Mouse (Mus musculus) brown adipose tissue, adult 24 weeks (tissue): ENCODE results near the gene Cyp26c1. TPM values are rescaled to one million over a fixed set of nuclear protein-coding genes. Genes with fewer than 3 reads are reported as not detected.

Source experiments
- H3K27ac ChIP-seq: fragments of 200-500 bp; replicated peaks from 2 replicates; pipeline ENCODE4 v1.5.1; 2012; ENCODE audit warnings: low read depth, mild to moderate bottlenecking, low read length
- H3K4me1 ChIP-seq: fragments of 200-500 bp; 2 replicates; pipeline ENCODE4 v1.6.1; 2012; ENCODE audit warnings: low read length, mixed read lengths; ENCODE audit not compliant: control insufficient read depth, insufficient read depth, insufficient read length
- H3K4me3 ChIP-seq: fragments of 200-500 bp; 2 replicates; pipeline ENCODE4 v1.5.1; 2012; ENCODE audit warnings: low read depth, mild to moderate bottlenecking, low read length, moderate library complexity; ENCODE audit not compliant: insufficient read depth
- polyA plus RNA-seq: library from polyadenylated mRNA; stranded (reverse); fragments of >200 nt; gene quantifications from 2 replicates; pipeline ENCODE4 v1.2.4, GENCODE M21; 2012; ENCODE audit not compliant: missing spikeins, insufficient read depth, insufficient read length

Cyp26c1 gene
- polyA plus RNA-seq, 1 experiment = not detected

DNA sequence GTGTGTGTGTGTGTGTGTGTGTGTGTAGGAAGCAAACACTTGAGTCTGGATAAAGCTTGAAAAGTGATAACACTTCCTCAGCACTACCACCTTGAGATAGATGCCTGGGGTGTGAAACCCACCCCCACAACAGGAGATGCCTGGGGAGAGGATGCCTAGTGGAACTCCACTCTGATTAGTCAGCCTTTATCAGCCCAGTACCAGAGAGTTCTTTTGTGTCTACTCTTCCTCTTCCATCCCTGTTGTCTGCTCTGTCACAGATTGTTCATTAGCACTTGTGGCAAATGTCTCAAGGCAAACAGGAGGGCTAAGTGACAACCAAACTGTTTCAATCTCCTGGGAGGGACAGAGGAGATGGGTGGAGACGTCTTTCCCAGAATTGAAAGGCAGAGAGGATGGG, 33.8 kb downstream of the Cyp26c1 start:
- no peaks in the 10 kb centered on the region for H3K4me1 ChIP-seq
- H3K27ac ChIP-seq = no peak overlapping the region
- H3K4me3 ChIP-seq = no peak overlapping the region

DNA sequence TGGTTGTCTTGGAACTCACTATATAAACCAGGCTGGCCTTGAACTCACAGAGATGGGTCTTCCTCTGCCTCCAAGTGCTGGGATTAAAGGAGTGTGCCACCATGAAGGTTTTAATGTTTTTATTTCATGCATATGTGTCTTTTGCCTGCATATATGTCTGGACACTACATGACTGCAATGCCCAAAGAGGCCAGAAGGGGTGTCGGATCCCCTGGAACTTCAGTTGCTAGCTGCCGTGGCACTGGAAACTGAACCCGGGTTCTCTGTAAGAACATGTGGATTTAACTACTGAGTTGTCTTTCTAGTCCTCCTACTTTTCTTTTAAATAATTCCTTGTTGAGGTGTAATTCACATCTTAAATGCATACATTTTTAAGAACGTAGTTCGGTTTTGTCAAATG, 39.2 kb downstream of the Cyp26c1 start:
- no peak overlapping the region for H3K4me3 ChIP-seq
- no peak overlapping the region for H3K27ac ChIP-seq

DNA sequence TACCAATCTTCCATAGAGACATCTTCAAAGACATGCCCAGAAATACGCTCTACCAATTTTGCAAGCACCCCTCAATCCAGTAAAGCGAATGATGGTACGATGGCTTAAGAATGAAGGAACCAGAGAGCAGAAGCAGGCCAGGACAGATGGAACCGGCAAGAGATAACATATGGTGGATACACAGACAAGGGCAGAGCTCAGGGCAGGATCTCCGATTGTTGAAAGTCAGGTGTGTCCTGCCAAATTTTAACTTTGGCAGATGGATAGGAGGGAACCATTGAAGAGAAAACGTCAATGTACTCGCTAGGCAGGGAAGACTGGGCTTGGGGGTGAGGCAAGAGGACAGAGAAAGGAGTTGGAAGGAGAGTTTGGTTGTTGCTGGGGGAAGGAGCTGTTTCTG, 41.2 kb downstream of the Cyp26c1 start:
- H3K4me1 ChIP-seq = no peaks in the 10 kb centered on the region
- no peak overlapping the region for H3K4me3 ChIP-seq
- no peak overlapping the region for H3K27ac ChIP-seq

More for the DNA sequence above, 39.2 kb downstream of the Cyp26c1 start:
- H3K4me1 ChIP-seq = no peaks in the 10 kb centered on the region

DNA sequence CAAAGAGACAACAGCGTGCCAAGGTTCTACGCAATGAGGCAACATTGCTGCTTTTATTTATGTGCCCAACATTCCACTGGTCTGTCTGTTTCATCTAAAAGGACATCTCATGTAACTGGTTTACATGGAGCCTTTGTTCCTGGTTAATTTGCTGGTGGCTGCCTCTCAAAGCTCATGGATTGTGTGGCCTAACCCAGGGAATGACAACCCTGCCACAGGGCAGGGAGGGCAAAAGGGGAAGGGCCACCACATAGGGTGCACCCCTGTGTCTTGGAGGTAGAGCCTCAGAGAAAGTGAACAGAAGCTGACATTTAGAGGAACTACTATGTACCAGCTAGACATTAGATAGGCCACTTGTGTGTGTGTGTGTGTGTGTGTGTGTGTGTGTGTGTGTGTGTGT, 42.0 kb downstream of the Cyp26c1 start:
- Histone ChIP-seq H3K27ac (no peak overlapping the region), H3K4me3 (no peak overlapping the region)

DNA sequence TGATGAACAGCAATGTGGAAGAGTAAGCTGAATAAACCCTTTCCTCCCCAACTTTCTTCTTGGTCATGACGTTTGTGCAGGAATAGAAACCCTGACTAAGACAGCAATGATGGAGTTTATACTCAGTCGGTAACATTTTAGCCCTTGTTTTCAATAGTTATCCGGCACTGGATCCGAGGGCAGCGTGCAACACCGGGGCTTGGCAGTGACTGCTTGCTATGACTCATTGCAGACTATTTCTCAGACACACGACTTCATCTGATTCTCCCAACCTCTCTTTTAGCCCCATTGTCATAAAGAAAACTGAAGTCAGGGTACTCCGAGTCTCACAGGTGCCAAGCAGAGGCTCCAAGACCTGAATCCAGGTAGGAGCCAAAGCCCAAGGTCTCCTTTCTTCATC, 50.0 kb downstream of the Cyp26c1 start:
- Histone ChIP-seq H3K4me3 (no peak overlapping the region), H3K27ac (no peak overlapping the region), H3K4me1 (no peaks in the 10 kb centered on the region)

More for the DNA sequence above, 42.0 kb downstream of the Cyp26c1 start:
- H3K4me1 ChIP-seq = no peaks in the 10 kb centered on the region

DNA sequence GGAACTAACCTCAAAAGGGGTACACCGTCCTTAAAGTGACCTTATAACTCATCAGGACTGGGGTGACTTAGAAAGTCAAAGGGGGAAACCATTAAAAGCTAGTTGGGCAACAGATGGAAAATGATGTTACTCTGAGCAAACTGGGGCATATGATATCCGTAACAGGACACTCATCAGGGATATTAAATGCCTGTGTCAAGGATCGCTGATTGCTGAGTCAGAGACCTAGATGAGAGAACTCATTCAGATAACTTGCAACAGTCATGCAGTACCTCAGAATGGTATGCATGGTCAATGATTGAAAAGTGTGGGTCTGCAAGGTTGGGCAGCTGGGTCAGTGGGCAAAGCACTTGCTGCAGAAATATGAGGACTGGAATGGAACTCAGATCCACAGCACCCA, 53.2 kb downstream of the Cyp26c1 start:
- Histone ChIP-seq H3K4me1 (no peaks in the 10 kb centered on the region), H3K4me3 (no peak overlapping the region), H3K27ac (no peak overlapping the region)

DNA sequence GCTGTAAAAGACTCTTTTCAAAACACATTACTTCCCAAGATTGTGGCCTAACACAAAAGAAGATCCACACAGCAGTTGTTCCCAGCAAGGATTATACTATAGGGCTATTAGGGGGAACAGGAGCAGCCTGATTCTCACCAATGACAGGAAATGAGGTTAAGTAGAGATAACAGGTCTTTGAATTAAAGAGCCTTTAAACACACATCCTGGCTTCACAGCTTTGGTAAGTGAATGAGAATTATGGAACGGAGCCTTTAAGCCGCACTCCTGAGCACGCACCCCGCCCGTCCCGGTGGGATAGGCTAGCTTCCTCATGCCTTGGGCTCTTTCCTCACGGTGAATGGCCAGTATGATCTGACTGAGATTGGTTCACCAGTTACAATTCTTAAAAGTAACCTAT, 54.7 kb downstream of the Cyp26c1 start:
- Histone ChIP-seq H3K4me3 (no peak overlapping the region), H3K4me1 (no peaks in the 10 kb centered on the region), H3K27ac (no peak overlapping the region)

Other genes starting within 250 kb of the Cyp26c1 start
- gene Exoc6, start 135.2 kb upstream of the Cyp26c1 start, polyA plus RNA-seq = 15.8 and 18.1 TPM in 2 replicates
- gene Cyp26a1, start 12.2 kb downstream of the Cyp26c1 start, polyA plus RNA-seq = not detected in 2 replicates